Mouse (Mus musculus): ENCODE data around the gene Dner. TPM values are rescaled to one million over a fixed set of nuclear protein-coding genes. Genes with fewer than 3 reads are reported as not detected.

Gene Dner
- total and polyA plus RNA-seq, 3 experiments: not detected

GRCm38 (mm10) chr1:84396787-84397186 lies 299.2 kb downstream of the Dner start:
- H3K9ac ChIP-seq (ENCODE audit: control insufficient read depth, low read depth, low read length, poor library complexity, severe bottlenecking): no peak overlapping the region
- no peak overlapping the region for H3K27ac ChIP-seq (ENCODE audit: control insufficient read depth, low read depth, low read length)
- H3K4me1 ChIP-seq (ENCODE audit: control insufficient read depth in 1 of 2, insufficient read depth in 2 of 2, low read length in 2 of 2): no peaks in the 10 kb centered on the region
- H3K9me3 ChIP-seq (replicated peaks; ENCODE audit: insufficient read depth, low read length): no peaks in the 10 kb centered on the region
- no peak overlapping the region for H3K4me3 ChIP-seq (ENCODE audit: control insufficient read depth in 1 of 2, insufficient read depth in 1 of 2, low read depth in 2 of 2, low read length in 2 of 2)
- TF ChIP-seq ZNF384 (IDR thresholded peaks at IDR 0.05; ENCODE audit: low read depth, low read length) (no peak), ZC3H11A (IDR thresholded peaks at IDR 0.05; ENCODE audit: low read depth, low read length) (no peak), MAFK (IDR thresholded peaks at IDR 0.05; ENCODE audit: borderline replicate concordance, low read depth, low read length) (no peak), POLR2AphosphoS5 (IDR thresholded peaks at IDR 0.05; ENCODE audit: borderline replicate concordance, low read depth, low read length) (no peak), POLR2A (IDR thresholded peaks at IDR 0.05; ENCODE audit: control insufficient read depth in 1 of 2, insufficient read depth in 1 of 2, low read depth in 1 of 2, low read length in 2 of 2, poor library complexity in 1 of 2) (no peak)
- H3K36me3 ChIP-seq (ENCODE audit: control insufficient read depth in 1 of 2, insufficient read depth in 2 of 2, low read length in 2 of 2): no peaks in the 10 kb centered on the region
- H3K27me3 ChIP-seq (ENCODE audit: control insufficient read depth in 1 of 2, insufficient read depth in 2 of 2, low read length in 2 of 2): no peaks in the 10 kb centered on the region
- DNase-seq (ENCODE audit: low read depth, low spot score): no peak
- no peaks in the 10 kb centered on the region for H3K79me2 ChIP-seq (ENCODE audit: control insufficient read depth, insufficient read depth, low read length, poor library complexity)

GRCm38 (mm10) chr1:84395928-84396327 lies 300.1 kb downstream of the Dner start:
- TF ChIP-seq MAZ (IDR thresholded peaks at IDR 0.05; ENCODE audit: low read depth, low read length) (no peak), SIN3A (IDR thresholded peaks at IDR 0.05; ENCODE audit: low read length) (no peak), ZNF384 (IDR thresholded peaks at IDR 0.05; ENCODE audit: low read depth, low read length) (no peak), TBP (IDR thresholded peaks at IDR 0.05; ENCODE audit: low read depth, low read length) (no peak), MEF2A (IDR thresholded peaks at IDR 0.05; ENCODE audit: extremely low read depth, insufficient replicate concordance, low read depth, low read length, poor library complexity, severe bottlenecking) (no peak), ZMIZ1 (IDR thresholded peaks at IDR 0.05; ENCODE audit: low read depth, low read length) (no peak), MXI1 (IDR thresholded peaks at IDR 0.05; ENCODE audit: low read depth, low read length) (no peak), NRF1 (IDR thresholded peaks at IDR 0.05; ENCODE audit: insufficient read depth, low read depth, low read length, poor library complexity, severe bottlenecking) (no peak), EP300 (IDR thresholded peaks at IDR 0.05; ENCODE audit: low read depth in 1 of 2, low read length in 2 of 2) (no peak), ELF1 (IDR thresholded peaks at IDR 0.05; ENCODE audit: low read depth, low read length) (no peak), RAD21 (IDR thresholded peaks at IDR 0.05; ENCODE audit: low read depth, low read length) (no peak), E2F4 (IDR thresholded peaks at IDR 0.05; ENCODE audit: borderline replicate concordance, low read depth, low read length) (no peak), KAT2A (conservative IDR thresholded peaks at IDR 0.05; ENCODE audit: low read depth, low read length) (no peak), CHD2 (IDR thresholded peaks at IDR 0.05; ENCODE audit: low read length) (no peak)
- Histone ChIP-seq H3K36me3 (ENCODE audit: control insufficient read depth in 1 of 2, insufficient read depth in 2 of 2, low read length in 2 of 2) (no peaks in the 10 kb centered on the region), H3K79me2 (ENCODE audit: control insufficient read depth, insufficient read depth, low read length, poor library complexity) (no peaks in the 10 kb centered on the region), H3K27ac (ENCODE audit: control insufficient read depth, low read depth, low read length) (no peak overlapping the region), H3K9ac (ENCODE audit: control insufficient read depth, low read depth, low read length, poor library complexity, severe bottlenecking) (no peak overlapping the region), H3K4me3 (ENCODE audit: control insufficient read depth in 1 of 2, insufficient read depth in 1 of 2, low read depth in 2 of 2, low read length in 2 of 2) (no peak overlapping the region), H3K27me3 (ENCODE audit: control insufficient read depth in 1 of 2, insufficient read depth in 2 of 2, low read length in 2 of 2) (no peaks in the 10 kb centered on the region; a peak in 1 of 4 replicates), H3K9me3 (replicated peaks; ENCODE audit: insufficient read depth, low read length) (no peaks in the 10 kb centered on the region), H3K4me1 (ENCODE audit: control insufficient read depth in 1 of 2, insufficient read depth in 2 of 2, low read length in 2 of 2) (no peaks in the 10 kb centered on the region)
- no peak for DNase-seq (ENCODE audit: low read depth, low spot score)

Measured in MEL (cell line).